In the genomic region with DNA sequence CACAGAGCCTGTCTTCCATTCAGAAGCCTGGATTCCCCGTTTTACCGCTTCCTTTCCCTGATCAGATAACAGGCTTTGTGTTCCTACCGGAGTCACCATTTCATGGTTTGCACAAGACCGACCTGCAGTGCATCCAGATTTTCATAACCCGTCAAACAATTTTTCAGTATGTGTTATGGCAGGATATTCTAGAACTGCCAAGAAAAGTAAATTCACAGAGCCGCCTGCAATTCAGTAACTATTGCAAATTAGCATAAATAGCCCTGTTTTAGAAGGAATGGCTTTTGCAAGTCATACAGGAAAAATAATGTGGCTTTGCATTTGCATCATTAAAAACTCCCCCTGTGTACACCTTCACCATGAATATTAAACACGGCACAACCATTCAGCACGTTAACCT, we compare ENCODE assay signal across 18 mouse cellular contexts.
DNase-seq lines count a peak whose midpoint lies in the region; ATAC-seq and TF ChIP-seq lines count a peak whose summit lies in the region.
"Had no signal": no experiment of that assay in that cellular context is flagged by ENCODE, and none has a peak within 500 bp of the region (broad histone marks: within the 10 kb centered on the region; RNA-seq: fewer than 3 reads in every experiment).

No protein-coding gene starts in this region.

- peak overlapping the region; percentile 5; the same call in 1 of the 2 replicates for H3K27ac ChIP-seq in cortical plate, adult 2 months (ENCODE audit: insufficient read depth, low read length)
- H3K27ac ChIP-seq: embryonic facial prominence, embryonic 10.5 days; heart, embryonic 13.5 days; hindbrain, embryonic 15.5 days had no signal

- no peak for TF ChIP-seq CTCF in cortical plate, adult 2 months (IDR thresholded peaks at IDR 0.05; ENCODE audit: extremely low read depth, insufficient read depth, low read length)

- peak; percentile 36 for ATAC-seq in frontal cortex, adult (ENCODE audit: low TSS enrichment)
- ATAC-seq: intestine, embryonic 16.5 days had no signal

- H3K4me1 ChIP-seq in cortical plate, adult 2 months (ENCODE audit: control insufficient read depth, insufficient read depth, low read length) = no peaks in the 10 kb centered on the region; the same call in 1 of the 2 replicates
- H3K4me1 ChIP-seq: embryonic facial prominence, embryonic 10.5 days; heart, embryonic 13.5 days; hindbrain, embryonic 15.5 days had no signal

- no peak overlapping the region for H3K4me3 ChIP-seq in cortical plate, adult 2 months (ENCODE audit: insufficient read depth, low read length)
- H3K4me3 ChIP-seq: embryonic facial prominence, embryonic 10.5 days; heart, embryonic 13.5 days; hindbrain, embryonic 15.5 days had no signal

- TF ChIP-seq POLR2A in cortical plate, adult 2 months (IDR thresholded peaks at IDR 0.05; ENCODE audit: extremely low read depth, insufficient read depth, low read length) = no peak

- DNase-seq in frontal cortex, postnatal 14 days (ENCODE audit: low spot score in 2 of 2) = no peak
- DNase-seq in brain, adult 2 months (ENCODE audit: low read depth, low spot score) = peak; percentile 35
- DNase-seq in urinary bladder, adult 18-20 months (ENCODE audit: low spot score in 2 of 2) = no peak
- DNase-seq in thymus, postnatal 4 days = no peak
- DNase-seq: adrenal gland, adult 8-10 months; adrenal gland, postnatal 36 days; cerebellum, adult 18-20 months; cerebellum, adult 9-11 months; cerebellum, postnatal 36 days; gastrocnemius, postnatal 10 days; heart, postnatal 36 days; kidney, adult 2 months had no signal
